ENCODE assay signal across 16 mouse cellular contexts in the genomic region with DNA sequence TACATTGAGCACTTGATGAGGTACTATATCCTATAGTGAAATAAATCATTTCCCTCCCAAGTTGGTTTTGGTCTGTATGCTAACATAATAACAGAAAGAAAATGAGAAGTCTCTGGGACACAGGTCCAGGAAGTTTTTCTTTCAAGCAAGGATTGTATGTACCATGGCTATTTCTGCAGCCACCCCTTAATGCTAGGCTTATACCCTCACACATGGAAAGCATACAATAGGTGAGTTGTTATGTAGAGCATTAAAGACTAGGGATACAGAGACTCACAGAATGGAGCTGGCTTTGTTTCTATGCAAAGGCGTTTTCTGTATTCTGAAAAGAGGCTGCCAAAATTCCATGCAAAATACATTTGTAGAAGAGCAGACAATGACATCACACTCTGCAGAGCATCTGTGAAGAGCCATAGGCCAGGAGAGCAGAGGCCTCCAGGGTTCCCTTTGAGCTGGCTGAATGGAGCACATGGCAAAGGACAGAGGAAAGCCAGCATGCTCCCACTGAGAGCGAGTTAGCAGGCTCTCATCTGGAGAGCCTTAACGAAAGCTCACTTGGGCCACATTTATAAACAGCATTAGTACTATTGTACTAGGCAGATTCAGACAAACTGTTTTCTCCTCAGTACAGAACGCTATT.
A peak's percentile ranks its signal among the peaks of the same experiment; 100 is the strongest.
DNase-seq lines count a peak whose midpoint lies in the region; ATAC-seq and TF ChIP-seq lines count a peak whose summit lies in the region.
"Had no signal": no experiment of that assay in that cellular context is flagged by ENCODE, and none has a peak within 500 bp of the region (broad histone marks: within the 10 kb centered on the region; RNA-seq: fewer than 3 reads in every experiment).

No protein-coding gene starts in this region.

- H3K4me1 ChIP-seq in heart, embryonic 11.5 days (ENCODE audit: control insufficient read depth, insufficient read depth, low read length) = no peaks in the 10 kb centered on the region
- no peaks in the 10 kb centered on the region for H3K4me1 ChIP-seq in forebrain, postnatal 0 days (ENCODE audit: insufficient read depth)
- no peaks in the 10 kb centered on the region for H3K4me1 ChIP-seq in midbrain, embryonic 15.5 days
- no peaks in the 10 kb centered on the region for H3K4me1 ChIP-seq in kidney, embryonic 14.5 days (ENCODE audit: control insufficient read depth, insufficient read depth, low read length)
- no peaks in the 10 kb centered on the region for H3K4me1 ChIP-seq in thymus, adult 2 months (replicated peaks; ENCODE audit: control insufficient read depth, insufficient read depth, low read length)
- H3K4me1 ChIP-seq: liver, embryonic 13.5 days; neural tube, embryonic 12.5 days; stomach, embryonic 15.5 days had no signal

- H3K36me3 ChIP-seq in heart, embryonic 11.5 days (ENCODE audit: control insufficient read depth, insufficient read depth, low read length) = no peaks in the 10 kb centered on the region
- no peaks in the 10 kb centered on the region for H3K36me3 ChIP-seq in forebrain, postnatal 0 days (ENCODE audit: insufficient read depth)
- H3K36me3 ChIP-seq in midbrain, embryonic 15.5 days (replicated peaks) = no peaks in the 10 kb centered on the region
- H3K36me3 ChIP-seq in kidney, embryonic 14.5 days (ENCODE audit: control insufficient read depth, insufficient read depth, low read length) = no peaks in the 10 kb centered on the region
- H3K36me3 ChIP-seq in thymus, adult 2 months (ENCODE audit: control insufficient read depth, insufficient read depth, low read length) = no peaks in the 10 kb centered on the region
- H3K36me3 ChIP-seq: liver, embryonic 13.5 days; neural tube, embryonic 12.5 days; stomach, embryonic 15.5 days had no signal

- no peaks in the 10 kb centered on the region for H3K27me3 ChIP-seq in heart, embryonic 11.5 days (ENCODE audit: control insufficient read depth, insufficient read depth, low read length)
- no peaks in the 10 kb centered on the region for H3K27me3 ChIP-seq in forebrain, postnatal 0 days (ENCODE audit: insufficient read depth, low read length)
- H3K27me3 ChIP-seq in midbrain, embryonic 15.5 days (replicated peaks) = no peaks in the 10 kb centered on the region
- H3K27me3 ChIP-seq in kidney, embryonic 14.5 days (ENCODE audit: control insufficient read depth, insufficient read depth, low read length) = no peaks in the 10 kb centered on the region
- H3K27me3 ChIP-seq in thymus, adult 2 months (ENCODE audit: control insufficient read depth, insufficient read depth, low read length) = no peaks in the 10 kb centered on the region
- H3K27me3 ChIP-seq: liver, embryonic 13.5 days; neural tube, embryonic 12.5 days; stomach, embryonic 15.5 days had no signal

- no peak for ATAC-seq in heart, embryonic 11.5 days (replicated peaks; ENCODE audit: insufficient number of reproducible peaks, low FRiP score, low TSS enrichment)
- peak; percentile 67 for ATAC-seq in forebrain, postnatal 0 days
- peak; percentile 79 for ATAC-seq in midbrain, embryonic 15.5 days (replicated peaks)
- no peak for ATAC-seq in kidney, embryonic 14.5 days (ENCODE audit: low FRiP score, low TSS enrichment)
- ATAC-seq: lung, postnatal 0 days had no signal

- no peak overlapping the region for H3K9ac ChIP-seq in heart, embryonic 11.5 days (ENCODE audit: low read depth, low read length)
- H3K9ac ChIP-seq in forebrain, postnatal 0 days = no peak overlapping the region
- no peak overlapping the region for H3K9ac ChIP-seq in midbrain, embryonic 15.5 days
- H3K9ac ChIP-seq in kidney, embryonic 14.5 days (ENCODE audit: low read depth, low read length) = no peak overlapping the region
- H3K9ac ChIP-seq: liver, embryonic 13.5 days; neural tube, embryonic 12.5 days; stomach, embryonic 15.5 days had no signal

- DNase-seq in cerebellum, postnatal 10 days = peak; percentile 10 to 17
- DNase-seq in cerebellum, adult 9-10 months = no peak
- peak; percentile 5 for DNase-seq in heart, postnatal 4 days
- peak; percentile 18 for DNase-seq in forebrain, postnatal 0 days
- no peak for DNase-seq in thymus, adult 2 months
- DNase-seq: cerebellum, adult 18-20 months; kidney, adult 18-20 months; liver, embryonic 13.5 days; thymus, postnatal 14 days had no signal

- no peak for TF ChIP-seq POLR2A in thymus, adult 2 months (IDR thresholded peaks at IDR 0.05; ENCODE audit: control insufficient read depth, extremely low read depth, insufficient read depth, low read length, poor library complexity)

- no peak for TF ChIP-seq CTCF in forebrain, postnatal 0 days (IDR thresholded peaks at IDR 0.05; ENCODE audit: low read depth)
- no peak for TF ChIP-seq CTCF in thymus, adult 2 months (IDR thresholded peaks at IDR 0.05; ENCODE audit: borderline replicate concordance, control insufficient read depth, extremely low read depth, insufficient read depth, low read length, poor library complexity)

- H3K9me3 ChIP-seq in heart, embryonic 11.5 days (replicated peaks; ENCODE audit: control insufficient read depth, low read length) = no peaks in the 10 kb centered on the region
- H3K9me3 ChIP-seq in forebrain, postnatal 0 days (ENCODE audit: low read length) = no peaks in the 10 kb centered on the region
- H3K9me3 ChIP-seq in midbrain, embryonic 15.5 days = no peaks in the 10 kb centered on the region
- H3K9me3 ChIP-seq in kidney, embryonic 14.5 days (ENCODE audit: control insufficient read depth, low read length) = no peaks in the 10 kb centered on the region
- H3K9me3 ChIP-seq: liver, embryonic 13.5 days; neural tube, embryonic 12.5 days; stomach, embryonic 15.5 days had no signal

- H3K27ac ChIP-seq in heart, embryonic 11.5 days (ENCODE audit: low read depth, low read length) = no peak overlapping the region
- H3K27ac ChIP-seq in forebrain, postnatal 0 days (ENCODE audit: low read depth, low read length) = no peak overlapping the region
- no peak overlapping the region for H3K27ac ChIP-seq in midbrain, embryonic 15.5 days
- H3K27ac ChIP-seq in kidney, embryonic 14.5 days (ENCODE audit: low read depth, low read length) = no peak overlapping the region
- H3K27ac ChIP-seq in thymus, adult 2 months (ENCODE audit: control insufficient read depth, insufficient read depth, low read length) = no peak overlapping the region
- H3K27ac ChIP-seq: layer of hippocampus, adult 2 months; liver, embryonic 13.5 days; neural tube, embryonic 12.5 days; stomach, embryonic 15.5 days had no signal

- no peak overlapping the region for H3K4me3 ChIP-seq in heart, embryonic 11.5 days (ENCODE audit: low read depth, low read length)
- H3K4me3 ChIP-seq in forebrain, postnatal 0 days (ENCODE audit: low read depth, low read length) = no peak overlapping the region
- no peak overlapping the region for H3K4me3 ChIP-seq in midbrain, embryonic 15.5 days
- H3K4me3 ChIP-seq in kidney, embryonic 14.5 days (ENCODE audit: low read length) = no peak overlapping the region
- H3K4me3 ChIP-seq in thymus, adult 2 months (ENCODE audit: control insufficient read depth, insufficient read depth, low read length) = no peak overlapping the region
- H3K4me3 ChIP-seq: layer of hippocampus, adult 2 months; liver, embryonic 13.5 days; neural tube, embryonic 12.5 days; stomach, embryonic 15.5 days had no signal

- 65% methylated on average over 4 of the region's 4 CpGs for WGBS in heart, embryonic 11.5 days (ENCODE audit: insufficient replicate concordance)
- WGBS in forebrain, postnatal 0 days = 12% methylated on average over 4 of the region's 4 CpGs
- WGBS in midbrain, embryonic 15.5 days = 29% methylated on average over 4 of the region's 4 CpGs
- WGBS in kidney, embryonic 14.5 days = 90% methylated on average over 4 of the region's 4 CpGs
- 90% methylated on average over 4 of the region's 4 CpGs for WGBS in thymus, adult 2 months

- H3K4me2 ChIP-seq in heart, embryonic 11.5 days = no peak overlapping the region
- no peak overlapping the region for H3K4me2 ChIP-seq in forebrain, postnatal 0 days (ENCODE audit: low read depth)
- no peak overlapping the region for H3K4me2 ChIP-seq in midbrain, embryonic 15.5 days
- no peak overlapping the region for H3K4me2 ChIP-seq in kidney, embryonic 14.5 days (replicated peaks; ENCODE audit: low read depth, low read length)
- H3K4me2 ChIP-seq: liver, embryonic 13.5 days; neural tube, embryonic 12.5 days; stomach, embryonic 15.5 days had no signal

Comparison
In these comparisons a context has a peak if more than half of its experiments do, and no peak if none do; other contexts are left out.
1. DNase-seq: peak in cerebellum, postnatal 10 days (2 of 2), heart, postnatal 4 days (single experiment) and forebrain, postnatal 0 days (single experiment); none in cerebellum, adult 9-10 months (single experiment) and thymus, adult 2 months (single experiment).
2. ATAC-seq: peak in forebrain, postnatal 0 days (single experiment) and midbrain, embryonic 15.5 days (single experiment); none in heart, embryonic 11.5 days (single experiment) and kidney, embryonic 14.5 days (single experiment).